Mouse (Mus musculus) heart, embryonic 10.5 days (tissue): ENCODE measurements at regions not wholly inside any gene's neighbourhood (a gene's known extent, or its start where the extent isn't known, plus 50 kb on each side); places are given as distances from the start of the nearest gene placed in this dataset.

ENCODE experiments used
- DNase-seq: peaks from one replicate; pipeline ENCODE4 v3.0.0-alpha.2; 2017; ENCODE audit warnings: low spot score
- H3K27ac ChIP-seq: fragments of 300-500 bp; sonication (generic); 2 replicates; pipeline ENCODE4 v1.5.1; 2016; ENCODE audit warnings: mild to moderate bottlenecking
- H3K27me3 ChIP-seq: fragments of 300-500 bp; sonication (generic); 2 replicates; pipeline ENCODE4 v1.6.1; 2016; ENCODE audit warnings: mild to moderate bottlenecking; ENCODE audit not compliant: poor library complexity, insufficient read depth, severe bottlenecking
- H3K36me3 ChIP-seq: fragments of 300-500 bp; sonication (generic); 2 replicates; pipeline ENCODE4 v1.6.1; 2016; ENCODE audit warnings: mild to moderate bottlenecking, moderate library complexity
- H3K4me1 ChIP-seq: fragments of 300-500 bp; sonication (generic); 2 replicates; pipeline ENCODE4 v1.6.1; 2016; ENCODE audit warnings: mild to moderate bottlenecking
- H3K4me3 ChIP-seq: fragments of 300-500 bp; sonication (generic); 2 replicates; pipeline ENCODE4 v1.5.1; 2016; ENCODE audit warnings: mild to moderate bottlenecking, moderate library complexity
- H3K9me3 ChIP-seq: fragments of 300-500 bp; sonication (generic); 2 replicates; pipeline ENCODE4 v1.6.1; 2016; ENCODE audit warnings: mild to moderate bottlenecking, moderate library complexity
- WGBS: fragments of 180-500 bp; shearing (Covaris S2); methylation state at CpG from one replicate; pipeline ENCODE4 v1.1.7; 2016; 5-methylcytosine and 5-hydroxymethylcytosine counted together

DNA sequence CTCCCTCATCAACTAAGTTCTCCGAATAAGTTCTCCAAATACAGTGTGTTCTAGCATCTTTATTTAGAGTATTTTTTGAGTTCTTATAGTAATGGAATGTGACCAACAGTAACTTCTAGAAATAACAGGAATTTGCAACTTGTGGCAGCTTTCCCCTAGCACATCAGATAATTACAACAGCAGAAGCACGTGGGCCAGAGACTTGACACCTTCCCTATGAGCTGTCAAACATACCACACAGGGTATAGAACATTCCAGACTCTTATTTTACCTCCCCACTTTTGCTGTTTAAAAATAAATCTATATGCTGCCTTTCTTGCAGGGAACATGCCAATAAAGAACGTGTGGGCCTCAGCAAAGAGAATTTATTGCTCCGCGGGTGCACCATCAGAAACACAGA is 77.4 kb upstream of the Commd8 start:
- 0 out of 2 replicates have a peak, but pooled peaks cover 4% of the 10 kb centered on the region for H3K36me3 ChIP-seq
- no peak for DNase-seq
- no peaks in the 10 kb centered on the region for H3K9me3 ChIP-seq
- no peaks in the 10 kb centered on the region for H3K4me1 ChIP-seq
- no peaks in the 10 kb centered on the region for H3K27me3 ChIP-seq
- no peak overlapping the region for H3K4me3 ChIP-seq
- 86% methylated on average over 5 of the region's 5 CpGs for WGBS
- no peak overlapping the region for H3K27ac ChIP-seq

- WGBS: 79% methylated on average over 3 of the region's 3 CpGs
- DNase-seq: no peak
- H3K27me3 ChIP-seq: no peaks in the 10 kb centered on the region
Measured at GRCm38 (mm10) chr5:72244134-72244533, 76.1 kb upstream of the Commd8 start.

GRCm38 (mm10) chr5:72242981-72243380 is 75.0 kb upstream of the Commd8 start:
- Histone ChIP-seq H3K4me1 (no peaks in the 10 kb centered on the region), H3K27me3 (no peaks in the 10 kb centered on the region), H3K4me3 (no peak overlapping the region), H3K9me3 (no peaks in the 10 kb centered on the region), H3K36me3 (peaks cover 5% of the 10 kb centered on the region; the same call in 1 of the 2 replicates), H3K27ac (no peak overlapping the region)
- WGBS: 90% methylated on average over 3 of the region's 3 CpGs
- no peak for DNase-seq

More at GRCm38 (mm10) chr5:72244134-72244533, 76.1 kb upstream of the Commd8 start:
- Histone ChIP-seq H3K9me3 (no peaks in the 10 kb centered on the region), H3K4me3 (no peak overlapping the region), H3K36me3 (peaks cover 5% of the 10 kb centered on the region; the same call in 1 of the 2 replicates), H3K4me1 (no peaks in the 10 kb centered on the region), H3K27ac (no peak overlapping the region)

GRCm38 (mm10) chr5:72241451-72241850 is 73.5 kb upstream of the Commd8 start:
- peaks cover 5% of the 10 kb centered on the region; the same call in 1 of the 2 replicates for H3K36me3 ChIP-seq
- no peaks in the 10 kb centered on the region for H3K9me3 ChIP-seq
- WGBS: 85% methylated on average over 3 of the region's 3 CpGs
- no peak overlapping the region for H3K4me3 ChIP-seq
- DNase-seq: no peak
- H3K4me1 ChIP-seq: no peaks in the 10 kb centered on the region
- H3K27me3 ChIP-seq: no peaks in the 10 kb centered on the region
- H3K27ac ChIP-seq: no peak overlapping the region

GRCm38 (mm10) chr5:72240271-72240670 is 72.3 kb upstream of the Commd8 start:
- H3K36me3 ChIP-seq: peaks cover 11% of the 10 kb centered on the region; the same call in 1 of the 2 replicates
- DNase-seq: no peak

GRCm38 (mm10) chr5:72227002-72227401 is 59.0 kb upstream of the Commd8 start:
- no peaks in the 10 kb centered on the region for H3K9me3 ChIP-seq
- H3K36me3 ChIP-seq: no peaks in the 10 kb centered on the region
- DNase-seq: no peak
- H3K27me3 ChIP-seq: no peaks in the 10 kb centered on the region
- H3K27ac ChIP-seq: no peak overlapping the region
- H3K4me1 ChIP-seq: peaks cover 15% of the 10 kb centered on the region
- H3K4me3 ChIP-seq: no peak overlapping the region
- 90% methylated on average over 5 of the region's 5 CpGs for WGBS

More at GRCm38 (mm10) chr5:72240271-72240670, 72.3 kb upstream of the Commd8 start:
- Histone ChIP-seq H3K4me1 (no peaks in the 10 kb centered on the region), H3K27ac (no peak overlapping the region), H3K4me3 (no peak overlapping the region), H3K9me3 (no peaks in the 10 kb centered on the region), H3K27me3 (no peaks in the 10 kb centered on the region)
- WGBS: 92% methylated on average over 7 of the region's 7 CpGs

DNA sequence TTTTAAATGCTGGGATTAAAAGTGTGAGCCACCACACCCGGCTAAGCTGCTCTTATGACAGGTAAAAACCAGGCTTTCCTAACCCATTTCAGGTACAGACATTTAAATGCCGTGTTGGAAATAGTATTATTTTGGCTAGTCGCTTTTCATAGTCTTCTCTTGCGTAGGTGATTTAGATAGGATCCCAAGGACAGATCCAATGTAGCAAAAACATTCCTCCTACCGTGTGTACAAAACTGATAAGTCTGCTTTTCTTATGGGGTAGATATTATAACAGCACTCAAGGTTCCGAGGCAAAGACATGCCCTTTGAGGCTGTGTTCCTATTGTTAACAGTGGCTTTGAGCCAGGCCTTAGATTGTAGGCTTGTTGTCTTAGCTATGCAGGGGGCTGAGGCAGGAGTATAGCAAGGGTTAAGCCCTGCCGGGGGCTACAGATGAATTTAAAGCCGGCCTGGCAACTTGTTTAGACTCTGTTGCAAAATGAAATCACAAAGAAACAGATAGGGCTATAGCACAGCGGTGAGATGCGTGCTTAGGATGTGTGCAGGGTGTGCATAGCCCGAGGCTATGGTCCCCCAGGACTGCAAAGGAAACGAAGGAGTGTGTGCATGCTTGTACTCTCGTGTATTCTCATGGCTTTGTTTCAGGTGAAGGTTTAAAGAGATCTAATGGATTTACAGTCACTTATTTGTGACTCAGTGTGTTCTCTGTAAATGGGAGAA is 57.7 kb upstream of the Commd8 start:
- H3K27me3 ChIP-seq: no peaks in the 10 kb centered on the region
- no peaks in the 10 kb centered on the region for H3K36me3 ChIP-seq
- H3K9me3 ChIP-seq: no peaks in the 10 kb centered on the region
- H3K27ac ChIP-seq: peak overlapping the region; percentile 52; the same call in 1 of the 2 replicates
- 75% methylated on average over 13 of the region's 13 CpGs for WGBS
- no peak overlapping the region for H3K4me3 ChIP-seq
- peaks cover 15% of the 10 kb centered on the region for H3K4me1 ChIP-seq
- DNase-seq: no peak

DNA sequence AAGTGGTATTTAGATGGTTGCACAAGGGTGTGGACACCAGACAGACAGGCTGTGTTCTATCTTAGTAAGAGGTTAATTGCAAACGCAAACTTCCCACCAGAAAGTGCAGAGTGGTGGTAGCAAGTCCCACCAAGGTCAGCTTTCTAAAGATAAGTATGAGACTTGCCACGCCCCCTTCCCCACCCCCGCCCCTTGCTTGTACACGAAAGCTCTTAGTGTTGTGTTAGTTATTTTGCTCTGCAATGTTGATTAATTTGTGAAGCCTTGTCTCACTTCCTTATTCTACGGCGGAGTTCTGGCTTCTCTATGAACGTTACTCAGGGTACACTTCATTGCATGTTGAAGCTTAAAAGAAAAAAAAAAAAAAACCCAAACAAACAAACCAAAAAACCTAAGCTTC is 57.1 kb upstream of the Commd8 start:
- 40% methylated on average over 7 of the region's 7 CpGs for WGBS
- DNase-seq: no peak
- H3K36me3 ChIP-seq: no peaks in the 10 kb centered on the region
- H3K27me3 ChIP-seq: no peaks in the 10 kb centered on the region
- peak overlapping the region; percentile 29; the same call in 1 of the 2 replicates for H3K27ac ChIP-seq
- peaks cover 15% of the 10 kb centered on the region for H3K4me1 ChIP-seq
- no peak overlapping the region for H3K4me3 ChIP-seq
- no peaks in the 10 kb centered on the region for H3K9me3 ChIP-seq

GRCm38 (mm10) chr5:72224551-72224966 is 56.6 kb upstream of the Commd8 start:
- DNase-seq: no peak
- no peaks in the 10 kb centered on the region for H3K36me3 ChIP-seq
- 36% methylated on average over 6 of the region's 6 CpGs for WGBS
- H3K4me3 ChIP-seq: no peak overlapping the region
- peak overlapping the region; percentile 29; the same call in 1 of the 2 replicates for H3K27ac ChIP-seq
- no peaks in the 10 kb centered on the region for H3K9me3 ChIP-seq
- peaks cover 19% of the 10 kb centered on the region for H3K4me1 ChIP-seq
- H3K27me3 ChIP-seq: no peaks in the 10 kb centered on the region

- Histone ChIP-seq H3K4me3 (no peak overlapping the region), H3K9me3 (no peaks in the 10 kb centered on the region), H3K36me3 (no peaks in the 10 kb centered on the region), H3K27ac (no peak overlapping the region), H3K4me1 (peaks cover 23% of the 10 kb centered on the region), H3K27me3 (no peaks in the 10 kb centered on the region)
- WGBS: 77% methylated on average over 3 of the region's 3 CpGs
- DNase-seq: no peak
Measured at GRCm38 (mm10) chr5:72222902-72223301, 54.9 kb upstream of the Commd8 start.

GRCm38 (mm10) chr5:72219697-72220096 is 51.7 kb upstream of the Commd8 start:
- Histone ChIP-seq H3K36me3 (no peaks in the 10 kb centered on the region), H3K27ac (0 out of 2 replicates have a peak overlapping the region, but pooled peaks have one; percentile 22)

GRCm38 (mm10) chr5:72219248-72219647 is 51.3 kb upstream of the Commd8 start:
- Histone ChIP-seq H3K9me3 (no peaks in the 10 kb centered on the region), H3K27ac (no peak overlapping the region), H3K4me1 (peaks cover 9% of the 10 kb centered on the region), H3K4me3 (no peak overlapping the region), H3K27me3 (no peaks in the 10 kb centered on the region), H3K36me3 (no peaks in the 10 kb centered on the region)
- DNase-seq: no peak
- WGBS: 90% methylated on average over 7 of the region's 7 CpGs

More at GRCm38 (mm10) chr5:72219697-72220096, 51.7 kb upstream of the Commd8 start:
- WGBS: 76% methylated on average over 12 of the region's 12 CpGs
- no peak for DNase-seq
- Histone ChIP-seq H3K27me3 (no peaks in the 10 kb centered on the region), H3K9me3 (no peaks in the 10 kb centered on the region), H3K4me3 (no peak overlapping the region), H3K4me1 (peaks cover 13% of the 10 kb centered on the region)
